Mouse (Mus musculus): ENCODE results near the gene Ccl20. TPM values are rescaled to one million over a fixed set of nuclear protein-coding genes. Genes with fewer than 3 reads are reported as not detected.

The Ccl20 gene
- polyA plus RNA-seq (2015; fragmentation: Nextera tagmentation; extraction: Ambion mirVana) = not detected in 2 replicates

GRCm38 (mm10) chr1:83116447-83117137 is at the start of gene Ccl20:
Gene Ccl20, plus strand, starts transcription at chr1:83116766.

GRCm38 (mm10) chr1:83159603-83160002 is 43.0 kb downstream of the Ccl20 start, which contains the start of gene Daw1:
Gene Daw1, plus strand, starts transcription at chr1:83159752.

Other genes with a start within 250 kb of the Ccl20 start
- gene A030005L19Rik, start 203.4 kb upstream of the Ccl20 start, polyA plus RNA-seq (2015; fragmentation: Nextera tagmentation; extraction: Ambion mirVana) = not detected in 2 replicates
- gene A030014E15Rik, start 191.8 kb upstream of the Ccl20 start, polyA plus RNA-seq (2015; fragmentation: Nextera tagmentation; extraction: Ambion mirVana) = not detected in 2 replicates
- gene Gm6217, start 185.4 kb upstream of the Ccl20 start, polyA plus RNA-seq (2015; fragmentation: Nextera tagmentation; extraction: Ambion mirVana) = not detected in 2 replicates
- not detected in 2 replicates for gene A030003K21Rik, start 173.4 kb upstream of the Ccl20 start, polyA plus RNA-seq (2015; fragmentation: Nextera tagmentation; extraction: Ambion mirVana)
- gene Gm7544, start 160.8 kb upstream of the Ccl20 start, polyA plus RNA-seq (2015; fragmentation: Nextera tagmentation; extraction: Ambion mirVana) = not detected in 2 replicates
- not detected in 2 replicates for gene Gm47955, start 156.5 kb upstream of the Ccl20 start, polyA plus RNA-seq (2015; fragmentation: Nextera tagmentation; extraction: Ambion mirVana)
- not detected in 2 replicates for gene Gm47959, start 116.2 kb upstream of the Ccl20 start, polyA plus RNA-seq (2015; fragmentation: Nextera tagmentation; extraction: Ambion mirVana)
- gene Slc19a3, start 78.3 kb upstream of the Ccl20 start, polyA plus RNA-seq (2015; fragmentation: Nextera tagmentation; extraction: Ambion mirVana) = 0.16 and 0.41 TPM in 2 replicates
- not detected in 2 replicates for gene Krtap28-10, start 74.3 kb upstream of the Ccl20 start, polyA plus RNA-seq (2015; fragmentation: Nextera tagmentation; extraction: Ambion mirVana)
- gene Gm47969, start 71.8 kb upstream of the Ccl20 start, polyA plus RNA-seq (2015; fragmentation: Nextera tagmentation; extraction: Ambion mirVana) = not detected in 2 replicates
- not detected in 2 replicates for gene A030005K14Rik, start 57.4 kb upstream of the Ccl20 start, polyA plus RNA-seq (2015; fragmentation: Nextera tagmentation; extraction: Ambion mirVana)
- 0.13 TPM in 1 of 2 replicates, not detected in the other for gene Krtap28-13, start 55.8 kb upstream of the Ccl20 start, polyA plus RNA-seq (2015; fragmentation: Nextera tagmentation; extraction: Ambion mirVana)
- not detected in 2 replicates for gene Daw1, start 43.0 kb downstream of the Ccl20 start, polyA plus RNA-seq (2015; fragmentation: Nextera tagmentation; extraction: Ambion mirVana)

Measured in skeletal muscle tissue, postnatal 0 days (tissue).